Mouse (Mus musculus): ENCODE results near the gene Olfr771. TPM values are rescaled to one million over a fixed set of nuclear protein-coding genes. Genes with fewer than 3 reads are reported as not detected.
"Not testable (repeated sequence)": the region's sequence is repeated elsewhere in the genome, so short reads cannot be mapped to it uniquely, and the experiment has no call there.

Gene Olfr771
- polyA plus RNA-seq (2015; fragmentation: Nextera tagmentation; extraction: Ambion mirVana): not detected in 2 replicates

GRCm38 (mm10) chr10:129164651-129165050 is at the start of gene Olfr771:
Gene Olfr771, minus strand, starts transcription at chr10:129164751.
- H3K4me1 ChIP-seq (ENCODE audit: insufficient read depth, low read depth, low read length): no peaks in the 10 kb centered on the region
- no peak within 1 kb of the TSS for H3K4me2 ChIP-seq (replicated peaks; ENCODE audit: low read depth, low read length)
- no peak within 1 kb of the TSS for H3K9ac ChIP-seq (replicated peaks; ENCODE audit: low read depth)
- TF ChIP-seq CTCF (IDR thresholded peaks at IDR 0.05) (no peak), EP300 (IDR thresholded peaks at IDR 0.05) (no peak)
- no peaks in the 10 kb centered on the region for H3K27me3 ChIP-seq (replicated peaks; ENCODE audit: insufficient read depth, low read length)
- no peak within 1 kb of the TSS for H3K27ac ChIP-seq (ENCODE audit: low read length)
- no peaks in the 10 kb centered on the region for H3K36me3 ChIP-seq (ENCODE audit: insufficient read depth, low read length)
- H3K9me3 ChIP-seq (ENCODE audit: low read length): no peaks in the 10 kb centered on the region
- WGBS: 73% methylated on average over 1 of the region's 1 CpGs
- no peak within 1 kb of the TSS for H3K4me3 ChIP-seq (ENCODE audit: low read depth, low read length)
- ATAC-seq (no peak), DNase-seq (ENCODE audit: low spot score) (no peak)

DNA sequence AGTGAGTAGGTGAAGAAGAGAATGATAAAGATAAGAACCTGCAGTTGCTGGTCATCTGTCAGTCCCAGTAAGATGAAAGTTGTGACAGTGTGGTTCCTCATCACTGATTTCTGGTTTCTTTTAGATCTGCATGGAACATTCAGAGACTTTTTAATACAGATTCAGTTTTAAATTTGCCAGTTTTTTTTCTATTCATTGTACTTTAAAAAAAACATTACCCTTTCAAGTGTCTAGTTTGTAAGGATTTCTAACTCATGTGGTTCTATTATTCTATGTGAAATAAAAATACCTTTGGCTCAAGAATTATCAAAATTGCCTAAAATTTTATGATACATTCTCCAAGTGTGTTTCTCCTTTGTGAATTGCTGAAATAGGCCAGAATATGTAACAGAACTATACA is 22.8 kb upstream of the Olfr771 start, which contains the start of gene Olfr773:
Gene Olfr773, minus strand, starts transcription at position 101 of the 400 bp plus-strand sequence.
- DNase-seq (ENCODE audit: low spot score); H3K27me3 ChIP-seq (replicated peaks; ENCODE audit: insufficient read depth, low read length); H3K9ac ChIP-seq (replicated peaks; ENCODE audit: low read depth); H3K27ac ChIP-seq (ENCODE audit: low read length); ATAC-seq; H3K4me1 ChIP-seq (ENCODE audit: insufficient read depth, low read depth, low read length); H3K36me3 ChIP-seq (ENCODE audit: insufficient read depth, low read length); H3K4me3 ChIP-seq (ENCODE audit: low read depth, low read length); H3K9me3 ChIP-seq (ENCODE audit: low read length); H3K4me2 ChIP-seq (replicated peaks; ENCODE audit: low read depth, low read length): not testable (repeated sequence)

DNA sequence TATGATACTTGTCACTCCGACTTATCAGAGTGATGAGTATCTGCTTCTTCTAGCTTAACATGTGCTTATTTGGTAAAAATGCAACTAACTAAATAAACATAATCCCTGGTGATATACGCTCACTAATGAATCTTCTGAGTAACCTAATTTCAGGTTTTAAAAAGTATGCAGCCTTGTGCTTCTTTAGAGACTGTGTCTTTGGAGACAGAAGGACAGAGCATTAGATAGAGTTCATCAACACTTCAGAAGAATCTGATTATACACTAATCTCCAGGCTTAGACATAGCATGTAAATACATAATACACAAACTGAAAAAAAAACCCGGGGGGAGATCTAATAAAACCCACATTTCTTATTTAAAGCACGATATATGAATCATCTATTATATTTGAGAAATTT is 13.3 kb upstream of the Olfr771 start, which contains the start of gene Olfr772:
Gene Olfr772, minus strand, starts transcription at position 101 of the 400 bp plus-strand sequence.
- not testable (repeated sequence) for ATAC-seq; H3K36me3 ChIP-seq (ENCODE audit: insufficient read depth, low read length); H3K9me3 ChIP-seq (ENCODE audit: low read length); H3K9ac ChIP-seq (replicated peaks; ENCODE audit: low read depth); H3K27ac ChIP-seq (ENCODE audit: low read length); H3K4me1 ChIP-seq (ENCODE audit: insufficient read depth, low read depth, low read length); DNase-seq (ENCODE audit: low spot score); H3K4me2 ChIP-seq (replicated peaks; ENCODE audit: low read depth, low read length); H3K27me3 ChIP-seq (replicated peaks; ENCODE audit: insufficient read depth, low read length); H3K4me3 ChIP-seq (ENCODE audit: low read depth, low read length)
- WGBS: 70% methylated on average over 3 of the region's 4 CpGs

- TF ChIP-seq CTCF (IDR thresholded peaks at IDR 0.05) (no peak), EP300 (IDR thresholded peaks at IDR 0.05) (no peak)
- Histone ChIP-seq H3K9ac (replicated peaks; ENCODE audit: low read depth) (no peak within 1 kb of the TSS), H3K27me3 (replicated peaks; ENCODE audit: insufficient read depth, low read length) (no peaks in the 10 kb centered on the region), H3K4me2 (replicated peaks; ENCODE audit: low read depth, low read length) (no peak within 1 kb of the TSS), H3K4me3 (ENCODE audit: low read depth, low read length) (no peak within 1 kb of the TSS), H3K36me3 (ENCODE audit: insufficient read depth, low read length) (no peaks in the 10 kb centered on the region), H3K4me1 (ENCODE audit: insufficient read depth, low read depth, low read length) (no peaks in the 10 kb centered on the region), H3K9me3 (ENCODE audit: low read length) (no peaks in the 10 kb centered on the region), H3K27ac (ENCODE audit: low read length) (no peak within 1 kb of the TSS)
- ATAC-seq: no peak
- no peak for DNase-seq (ENCODE audit: low spot score)
- WGBS: 74% methylated on average over 2 of the region's 2 CpGs
Measured at GRCm38 (mm10) chr10:129138898-129139297, 25.7 kb downstream of the Olfr771 start, which contains the start of gene Olfr770. Gene Olfr770, minus strand, starts transcription at chr10:129138998.

DNA sequence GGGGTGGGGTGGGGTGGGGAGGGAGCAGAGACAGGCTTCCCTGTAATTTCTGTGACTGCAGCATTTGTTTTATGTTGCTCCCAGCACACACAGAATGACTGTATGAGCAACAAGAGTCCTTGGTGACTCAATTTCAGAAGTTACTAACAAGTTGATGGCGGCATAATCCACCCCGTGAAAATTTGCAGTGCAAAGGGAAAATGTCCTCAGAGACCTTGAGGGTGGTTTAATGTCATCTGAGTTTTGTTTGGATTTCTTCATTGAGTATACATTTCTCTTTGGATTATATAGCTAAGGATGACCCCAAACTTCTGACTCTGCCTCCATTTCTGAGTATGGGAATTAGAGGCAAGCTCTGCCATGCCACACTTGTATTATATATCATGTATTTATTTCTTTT is 46.8 kb downstream of the Olfr771 start, which contains the start of gene Olfr769:
Gene Olfr769, minus strand, starts transcription at position 101 of the 400 bp plus-strand sequence.
- ATAC-seq: no peak
- Histone ChIP-seq H3K4me3 (ENCODE audit: low read depth, low read length) (no peak within 1 kb of the TSS), H3K9ac (replicated peaks; ENCODE audit: low read depth) (no peak within 1 kb of the TSS), H3K27ac (ENCODE audit: low read length) (no peak within 1 kb of the TSS), H3K4me2 (replicated peaks; ENCODE audit: low read depth, low read length) (no peak within 1 kb of the TSS), H3K36me3 (ENCODE audit: insufficient read depth, low read length) (no peaks in the 10 kb centered on the region), H3K9me3 (ENCODE audit: low read length) (no peaks in the 10 kb centered on the region), H3K27me3 (replicated peaks; ENCODE audit: insufficient read depth, low read length) (no peaks in the 10 kb centered on the region), H3K4me1 (ENCODE audit: insufficient read depth, low read depth, low read length) (no peaks in the 10 kb centered on the region)
- 72% methylated on average over 2 of the region's 2 CpGs for WGBS
- TF ChIP-seq EP300 (IDR thresholded peaks at IDR 0.05) (no peak), CTCF (IDR thresholded peaks at IDR 0.05) (no peak)
- DNase-seq (ENCODE audit: low spot score): no peak

GRCm38 (mm10) chr10:129115146-129115545 is 49.4 kb downstream of the Olfr771 start:
- ATAC-seq: no peak
- 91% methylated on average over 3 of the region's 3 CpGs for WGBS
- no peak overlapping the region for H3K4me2 ChIP-seq (replicated peaks; ENCODE audit: low read depth, low read length)

More at GRCm38 (mm10) chr10:129115146-129115545, 49.4 kb downstream of the Olfr771 start:
- no peaks in the 10 kb centered on the region for H3K9me3 ChIP-seq (ENCODE audit: low read length)
- no peaks in the 10 kb centered on the region for H3K27me3 ChIP-seq (replicated peaks; ENCODE audit: insufficient read depth, low read length)
- no peaks in the 10 kb centered on the region for H3K36me3 ChIP-seq (ENCODE audit: insufficient read depth, low read length)
- no peak overlapping the region for H3K4me3 ChIP-seq (ENCODE audit: low read depth, low read length)
- no peak for DNase-seq (ENCODE audit: low spot score)
- H3K27ac ChIP-seq (ENCODE audit: low read length): no peak overlapping the region
- H3K9ac ChIP-seq (replicated peaks; ENCODE audit: low read depth): no peak overlapping the region
- TF ChIP-seq EP300 (IDR thresholded peaks at IDR 0.05) (no peak), CTCF (IDR thresholded peaks at IDR 0.05) (no peak)
- no peaks in the 10 kb centered on the region for H3K4me1 ChIP-seq (ENCODE audit: insufficient read depth, low read depth, low read length)

Other genes starting within 250 kb of the Olfr771 start
- 13.2 and 16.7 TPM in 2 replicates for gene Rdh5, start 241.9 kb downstream of the Olfr771 start, polyA plus RNA-seq (2015; fragmentation: Nextera tagmentation; extraction: Ambion mirVana)
- 228 and 243 TPM in 2 replicates for gene Bloc1s1, start 240.7 kb downstream of the Olfr771 start, polyA plus RNA-seq (2015; fragmentation: Nextera tagmentation; extraction: Ambion mirVana)
- gene Itga7, start 230.9 kb downstream of the Olfr771 start, polyA plus RNA-seq (2015; fragmentation: Nextera tagmentation; extraction: Ambion mirVana): 14.6 and 20.7 TPM in 2 replicates
- gene Mettl7b, start 203.8 kb downstream of the Olfr771 start, polyA plus RNA-seq (2015; fragmentation: Nextera tagmentation; extraction: Ambion mirVana): 0.10 and 0.33 TPM in 2 replicates
- gene Olfr9, start 175.3 kb downstream of the Olfr771 start, polyA plus RNA-seq (2015; fragmentation: Nextera tagmentation; extraction: Ambion mirVana): not detected in 2 replicates
- not detected in 2 replicates for gene Olfr763, start 154.0 kb downstream of the Olfr771 start, polyA plus RNA-seq (2015; fragmentation: Nextera tagmentation; extraction: Ambion mirVana)
- gene Olfr764-ps1, start 124.9 kb downstream of the Olfr771 start, polyA plus RNA-seq (2015; fragmentation: Nextera tagmentation; extraction: Ambion mirVana): not detected in 2 replicates
- gene Olfr765, start 114.8 kb downstream of the Olfr771 start, polyA plus RNA-seq (2015; fragmentation: Nextera tagmentation; extraction: Ambion mirVana): not detected in 2 replicates
- gene Olfr766-ps1, start 95.8 kb downstream of the Olfr771 start, polyA plus RNA-seq (2015; fragmentation: Nextera tagmentation; extraction: Ambion mirVana): not detected in 2 replicates
- not detected in 2 replicates for gene Olfr767, start 81.8 kb downstream of the Olfr771 start, polyA plus RNA-seq (2015; fragmentation: Nextera tagmentation; extraction: Ambion mirVana)
- not detected in 2 replicates for gene Olfr768, start 65.4 kb downstream of the Olfr771 start, polyA plus RNA-seq (2015; fragmentation: Nextera tagmentation; extraction: Ambion mirVana)
- gene Olfr769, start 46.9 kb downstream of the Olfr771 start, polyA plus RNA-seq (2015; fragmentation: Nextera tagmentation; extraction: Ambion mirVana): not detected in 2 replicates
- gene Olfr770, start 25.8 kb downstream of the Olfr771 start, polyA plus RNA-seq (2015; fragmentation: Nextera tagmentation; extraction: Ambion mirVana): not detected in 2 replicates
- gene Olfr772, start 13.2 kb upstream of the Olfr771 start, polyA plus RNA-seq (2015; fragmentation: Nextera tagmentation; extraction: Ambion mirVana): not detected in 2 replicates
- not detected in 2 replicates for gene Olfr773, start 22.7 kb upstream of the Olfr771 start, polyA plus RNA-seq (2015; fragmentation: Nextera tagmentation; extraction: Ambion mirVana)
- not detected in 2 replicates for gene Olfr774, start 71.5 kb upstream of the Olfr771 start, polyA plus RNA-seq (2015; fragmentation: Nextera tagmentation; extraction: Ambion mirVana)
- gene Olfr775, start 83.7 kb upstream of the Olfr771 start, polyA plus RNA-seq (2015; fragmentation: Nextera tagmentation; extraction: Ambion mirVana): not detected in 2 replicates
- gene Olfr776, start 94.4 kb upstream of the Olfr771 start, polyA plus RNA-seq (2015; fragmentation: Nextera tagmentation; extraction: Ambion mirVana): not detected in 2 replicates
- gene Olfr777, start 106.7 kb upstream of the Olfr771 start, polyA plus RNA-seq (2015; fragmentation: Nextera tagmentation; extraction: Ambion mirVana): not detected in 2 replicates
- gene Olfr780, start 153.4 kb upstream of the Olfr771 start, polyA plus RNA-seq (2015; fragmentation: Nextera tagmentation; extraction: Ambion mirVana): not detected in 2 replicates
- not detected in 2 replicates for gene Olfr781, start 164.1 kb upstream of the Olfr771 start, polyA plus RNA-seq (2015; fragmentation: Nextera tagmentation; extraction: Ambion mirVana)
- gene Olfr782, start 184.1 kb upstream of the Olfr771 start, polyA plus RNA-seq (2015; fragmentation: Nextera tagmentation; extraction: Ambion mirVana): not detected in 2 replicates
- gene Olfr784, start 219.3 kb upstream of the Olfr771 start, polyA plus RNA-seq (2015; fragmentation: Nextera tagmentation; extraction: Ambion mirVana): not detected in 2 replicates
- not detected in 2 replicates for gene Olfr785, start 240.7 kb upstream of the Olfr771 start, polyA plus RNA-seq (2015; fragmentation: Nextera tagmentation; extraction: Ambion mirVana)